Mouse (Mus musculus) c-Kit-positive CD71-positive TER-119-negative erythroid progenitor cells, embryonic 14.5 days (primary cell): ENCODE data around the gene Svs1.
"Not testable (repeated sequence)": the region's sequence is repeated elsewhere in the genome, so short reads cannot be mapped to it uniquely, and the experiment has no call there.

Experiments
- DNase-seq: peaks from one replicate; pipeline ENCODE4 v3.0.0-alpha.2; 2013; ENCODE audit warnings: low read depth

Gene Svs1

GRCm38 (mm10) chr6:48986444-48986990 lies at the start of gene Svs1:
Svs1 (plus strand) TSS chr6:48986861.
- DNase-seq: no peak

GRCm38 (mm10) chr6:48949596-48949995 lies 37.1 kb upstream of the Svs1 start:
- DNase-seq: no peak

- DNase-seq: no peak
Observed at GRCm38 (mm10) chr6:48950676-48951075, 36.0 kb upstream of the Svs1 start.

GRCm38 (mm10) chr6:48951630-48952029 lies 35.0 kb upstream of the Svs1 start:
- no peak for DNase-seq

- no peak for DNase-seq
Observed at GRCm38 (mm10) chr6:48953220-48953619, 33.4 kb upstream of the Svs1 start.

- no peak for DNase-seq
Observed at GRCm38 (mm10) chr6:48954211-48954610, 32.5 kb upstream of the Svs1 start.

- DNase-seq: no peak
Observed at GRCm38 (mm10) chr6:48954946-48955345, 31.7 kb upstream of the Svs1 start.

- DNase-seq: no peak
Observed at GRCm38 (mm10) chr6:48956785-48957184, 29.9 kb upstream of the Svs1 start.

GRCm38 (mm10) chr6:48958053-48958452 lies 28.6 kb upstream of the Svs1 start:
- DNase-seq: no peak

GRCm38 (mm10) chr6:48959151-48959550 lies 27.5 kb upstream of the Svs1 start:
- not testable (repeated sequence) for DNase-seq

GRCm38 (mm10) chr6:48966696-48967095 lies 20.0 kb upstream of the Svs1 start:
- DNase-seq: not testable (repeated sequence)

GRCm38 (mm10) chr6:48967868-48968267 lies 18.8 kb upstream of the Svs1 start:
- no peak for DNase-seq

GRCm38 (mm10) chr6:48974663-48975062 lies 12.0 kb upstream of the Svs1 start, which contains the start of gene Doxl2:
Doxl2 (plus strand) TSS chr6:48974963.
- no peak for DNase-seq

- no peak for DNase-seq
Observed at GRCm38 (mm10) chr6:48979616-48980015, 7.0 kb upstream of the Svs1 start.

- no peak for DNase-seq
Observed at GRCm38 (mm10) chr6:48982305-48982704, 4.4 kb upstream of the Svs1 start.

- DNase-seq: no peak
Observed at GRCm38 (mm10) chr6:48989971-48990370, 3.3 kb downstream of the Svs1 start.

- DNase-seq: no peak
Observed at GRCm38 (mm10) chr6:48991991-48992390, 5.3 kb downstream of the Svs1 start.

GRCm38 (mm10) chr6:48998186-48998585 lies 11.5 kb downstream of the Svs1 start:
- DNase-seq: no peak

- DNase-seq: no peak
Observed at GRCm38 (mm10) chr6:48998796-48999195, 12.1 kb downstream of the Svs1 start.

- DNase-seq: no peak
Observed at GRCm38 (mm10) chr6:49003381-49003780, 16.7 kb downstream of the Svs1 start.

GRCm38 (mm10) chr6:49007981-49008380 lies 21.3 kb downstream of the Svs1 start:
- peak; percentile 39 for DNase-seq

GRCm38 (mm10) chr6:49008420-49009160 lies 21.9 kb downstream of the Svs1 start:
- DNase-seq: no peak

- DNase-seq: no peak
Observed at GRCm38 (mm10) chr6:49009161-49009555, 22.5 kb downstream of the Svs1 start.

- no peak for DNase-seq
Observed at GRCm38 (mm10) chr6:49009665-49010064, 23.0 kb downstream of the Svs1 start.
